Comparison of ENCODE assay signal across 19 mouse cellular contexts in genomic region chr9:26792829-26793228, GRCm38 (mm10). TPM values are rescaled to one million over a fixed set of nuclear protein-coding genes. Genes with fewer than 3 reads are reported as not detected.
DNase-seq lines count a peak whose midpoint lies in the region; ATAC-seq and TF ChIP-seq lines count a peak whose summit lies in the region.
"Had no signal": no experiment of that assay in that cellular context is flagged by ENCODE, and none has a peak within 500 bp of the region (broad histone marks: within the 10 kb centered on the region; RNA-seq: fewer than 3 reads in every experiment).

No protein-coding gene starts in this region.

- peak; percentile 26 for DNase-seq in hindbrain, postnatal 0 days (ENCODE audit: low spot score)
- no peak for DNase-seq in hindbrain, embryonic 14.5 days (ENCODE audit: low spot score)
- DNase-seq in midbrain, embryonic 14.5 days, result no peak
- DNase-seq in midbrain, embryonic 11.5 days (ENCODE audit: low spot score, missing footprints), result no peak
- peak; percentile 20 for DNase-seq in cerebellum, adult 9-10 months
- peak; percentile 65 to 77 for DNase-seq in cerebellum, postnatal 14 days
- DNase-seq in layer of hippocampus, postnatal 25 days (ENCODE audit: extremely low spot score in 1 of 2, low spot score in 1 of 2), result no peak
- DNase-seq: adrenal gland, adult 2 months; embryo, embryonic 11 days; heart, postnatal 14 days; kidney, adult 9 months; liver, postnatal 0 days had no signal

- H3K9ac ChIP-seq in hindbrain, postnatal 0 days (replicated peaks; ENCODE audit: low read length), result no peak overlapping the region
- H3K9ac ChIP-seq in hindbrain, embryonic 14.5 days, result no peak overlapping the region
- no peak overlapping the region for H3K9ac ChIP-seq in midbrain, embryonic 14.5 days (replicated peaks; ENCODE audit: low read length)
- H3K9ac ChIP-seq in midbrain, embryonic 11.5 days (ENCODE audit: low read length), result no peak overlapping the region
- H3K9ac ChIP-seq: forebrain, embryonic 12.5 days; limb, embryonic 15.5 days; liver, postnatal 0 days had no signal

- no peaks in the 10 kb centered on the region for H3K4me1 ChIP-seq in hindbrain, postnatal 0 days (ENCODE audit: insufficient read depth, low read length)
- H3K4me1 ChIP-seq in hindbrain, embryonic 14.5 days (replicated peaks; ENCODE audit: control insufficient read depth, insufficient read depth, low read length), result no peaks in the 10 kb centered on the region
- no peaks in the 10 kb centered on the region for H3K4me1 ChIP-seq in midbrain, embryonic 14.5 days (ENCODE audit: control insufficient read depth, insufficient read depth, low read length)
- no peaks in the 10 kb centered on the region for H3K4me1 ChIP-seq in midbrain, embryonic 11.5 days (ENCODE audit: control insufficient read depth, insufficient read depth, low read length)
- H3K4me1 ChIP-seq: forebrain, embryonic 12.5 days; limb, embryonic 15.5 days had no signal

- no peaks in the 10 kb centered on the region for H3K27me3 ChIP-seq in hindbrain, postnatal 0 days (ENCODE audit: insufficient read depth, low read length)
- H3K27me3 ChIP-seq in hindbrain, embryonic 14.5 days (ENCODE audit: control insufficient read depth, insufficient read depth, low read length), result no peaks in the 10 kb centered on the region
- no peaks in the 10 kb centered on the region for H3K27me3 ChIP-seq in midbrain, embryonic 14.5 days (ENCODE audit: control insufficient read depth, insufficient read depth, low read length)
- H3K27me3 ChIP-seq in midbrain, embryonic 11.5 days (ENCODE audit: control insufficient read depth, insufficient read depth, low read length), result no peaks in the 10 kb centered on the region
- H3K27me3 ChIP-seq: forebrain, embryonic 12.5 days; limb, embryonic 15.5 days had no signal

- no peak for TF ChIP-seq CTCF in hindbrain, postnatal 0 days (IDR thresholded peaks at IDR 0.05; ENCODE audit: low read depth)

- H3K27ac ChIP-seq in hindbrain, postnatal 0 days, result no peak overlapping the region
- H3K27ac ChIP-seq in hindbrain, embryonic 14.5 days, result no peak overlapping the region
- no peak overlapping the region for H3K27ac ChIP-seq in midbrain, embryonic 14.5 days (replicated peaks; ENCODE audit: low read depth, low read length)
- no peak overlapping the region for H3K27ac ChIP-seq in midbrain, embryonic 11.5 days (ENCODE audit: low read depth, low read length)
- H3K27ac ChIP-seq: forebrain, embryonic 12.5 days; layer of hippocampus, adult 2 months; limb, embryonic 15.5 days had no signal

- no peak for ATAC-seq in hindbrain, postnatal 0 days
- ATAC-seq in hindbrain, embryonic 14.5 days (ENCODE audit: low FRiP score), result no peak
- ATAC-seq in midbrain, embryonic 14.5 days (ENCODE audit: low FRiP score, low TSS enrichment), result 0 out of 2 replicates have a peak, but pooled peaks have one; percentile 34
- ATAC-seq in midbrain, embryonic 11.5 days (ENCODE audit: low FRiP score), result no peak
- ATAC-seq: CD4-positive, CD25-positive, alpha-beta regulatory T cell, adult 4 months; liver, postnatal 0 days had no signal

- no peak overlapping the region for H3K4me3 ChIP-seq in hindbrain, postnatal 0 days (ENCODE audit: low read length)
- no peak overlapping the region for H3K4me3 ChIP-seq in hindbrain, embryonic 14.5 days (replicated peaks; ENCODE audit: low read length)
- no peak overlapping the region for H3K4me3 ChIP-seq in midbrain, embryonic 14.5 days (replicated peaks; ENCODE audit: low read depth, low read length)
- H3K4me3 ChIP-seq in midbrain, embryonic 11.5 days (ENCODE audit: low read depth, low read length), result no peak overlapping the region
- H3K4me3 ChIP-seq: forebrain, embryonic 12.5 days; layer of hippocampus, adult 2 months; limb, embryonic 15.5 days had no signal

- no peaks in the 10 kb centered on the region for H3K9me3 ChIP-seq in hindbrain, postnatal 0 days (ENCODE audit: low read length)
- no peaks in the 10 kb centered on the region for H3K9me3 ChIP-seq in hindbrain, embryonic 14.5 days (ENCODE audit: control insufficient read depth, low read length)
- H3K9me3 ChIP-seq in midbrain, embryonic 14.5 days (ENCODE audit: control insufficient read depth, low read length), result no peaks in the 10 kb centered on the region
- H3K9me3 ChIP-seq in midbrain, embryonic 11.5 days (ENCODE audit: control insufficient read depth, low read length), result no peaks in the 10 kb centered on the region
- H3K9me3 ChIP-seq: forebrain, embryonic 12.5 days; limb, embryonic 15.5 days had no signal

- H3K4me2 ChIP-seq in hindbrain, postnatal 0 days (ENCODE audit: low read depth, low read length), result no peak overlapping the region
- H3K4me2 ChIP-seq in hindbrain, embryonic 14.5 days (replicated peaks), result no peak overlapping the region
- no peak overlapping the region for H3K4me2 ChIP-seq in midbrain, embryonic 14.5 days (ENCODE audit: low read length)
- H3K4me2 ChIP-seq in midbrain, embryonic 11.5 days, result no peak overlapping the region
- H3K4me2 ChIP-seq: forebrain, embryonic 12.5 days; limb, embryonic 15.5 days had no signal

- 59% methylated on average over 3 of the region's 3 CpGs for WGBS in hindbrain, postnatal 0 days
- WGBS in hindbrain, embryonic 14.5 days, result 75% methylated on average over 3 of the region's 3 CpGs
- WGBS in midbrain, embryonic 14.5 days, result 83% methylated on average over 3 of the region's 3 CpGs
- WGBS in midbrain, embryonic 11.5 days, result 89% methylated on average over 3 of the region's 3 CpGs

- H3K36me3 ChIP-seq in hindbrain, postnatal 0 days (ENCODE audit: insufficient read depth, low read length), result no peaks in the 10 kb centered on the region
- H3K36me3 ChIP-seq in hindbrain, embryonic 14.5 days (replicated peaks; ENCODE audit: control insufficient read depth, insufficient read depth), result no peaks in the 10 kb centered on the region
- H3K36me3 ChIP-seq in midbrain, embryonic 14.5 days (ENCODE audit: control insufficient read depth, insufficient read depth, low read length), result no peaks in the 10 kb centered on the region
- H3K36me3 ChIP-seq in midbrain, embryonic 11.5 days (ENCODE audit: control insufficient read depth, insufficient read depth, low read length), result no peaks in the 10 kb centered on the region
- H3K36me3 ChIP-seq: forebrain, embryonic 12.5 days; limb, embryonic 15.5 days had no signal

RNA-seq across cellular contexts. Expression of gene Glb1l2, which starts 13.4 kb away (rescaled TPM):
- total RNA-seq in hindbrain, postnatal 0 days (2014; rRNA removed), result 1.9 and 7.4 TPM in 2 replicates
- 2.6 and 3.1 TPM in 2 replicates for polyA plus RNA-seq in hindbrain, postnatal 0 days (2015; fragmentation: Nextera tagmentation; extraction: Ambion mirVana)
- polyA plus RNA-seq in hindbrain, embryonic 14.5 days (2014; fragmentation: Nextera tagmentation; extraction: Ambion mirVana), result 2.9 and 3.3 TPM in 2 replicates
- polyA plus RNA-seq in midbrain, embryonic 14.5 days (2014; fragmentation: Nextera tagmentation; extraction: Ambion mirVana), result 1.4 and 2.1 TPM in 2 replicates
- polyA plus RNA-seq in midbrain, embryonic 11.5 days (2014; fragmentation: Nextera tagmentation; extraction: Ambion mirVana), result 4.5 and 5.2 TPM in 2 replicates
- under 1 TPM; 0.30 to 0.38 TPM for total RNA-seq in layer of hippocampus, postnatal 25 days (2021)
- total RNA-seq: megakaryocyte-erythroid progenitor cell, adult 5-6 weeks; MEL had no signal
- polyA plus RNA-seq: CD4-positive, CD25-positive, alpha-beta regulatory T cell, adult 4 months; liver, postnatal 0 days had no signal

RNA-seq across cellular contexts. Expression of gene B3gat1, which starts 59.3 kb away (rescaled TPM):
- 180 and 203 TPM in 2 replicates for total RNA-seq in hindbrain, postnatal 0 days (2014; rRNA removed)
- 32.8 and 37.6 TPM in 2 replicates for polyA plus RNA-seq in hindbrain, postnatal 0 days (2015; fragmentation: Nextera tagmentation; extraction: Ambion mirVana)
- polyA plus RNA-seq in hindbrain, embryonic 14.5 days (2014; fragmentation: Nextera tagmentation; extraction: Ambion mirVana), result 54.7 and 64.9 TPM in 2 replicates
- 46.6 and 49.6 TPM in 2 replicates for polyA plus RNA-seq in midbrain, embryonic 14.5 days (2014; fragmentation: Nextera tagmentation; extraction: Ambion mirVana)
- polyA plus RNA-seq in midbrain, embryonic 11.5 days (2014; fragmentation: Nextera tagmentation; extraction: Ambion mirVana), result 4.7 and 5.7 TPM in 2 replicates
- 100 to 1,000 TPM; 251 to 282 TPM for total RNA-seq in layer of hippocampus, postnatal 25 days (2021)
- total RNA-seq: heart, postnatal 14 days; megakaryocyte-erythroid progenitor cell, adult 5-6 weeks; MEL had no signal
- polyA plus RNA-seq: CD4-positive, CD25-positive, alpha-beta regulatory T cell, adult 4 months; liver, postnatal 0 days; thymus, postnatal 0 days had no signal

Comparison
In these comparisons a context has a peak if more than half of its experiments do, and no peak if none do; other contexts are left out.
1. DNase-seq: peak in hindbrain, postnatal 0 days (single experiment), cerebellum, adult 9-10 months (single experiment) and cerebellum, postnatal 14 days (2 of 2); none in hindbrain, embryonic 14.5 days (single experiment), midbrain, embryonic 14.5 days (single experiment), midbrain, embryonic 11.5 days (single experiment) and layer of hippocampus, postnatal 25 days (0 of 2).